Mouse (Mus musculus) embryonic facial prominence, embryonic 11.5 days (tissue): ENCODE measurements around the gene Pcolce2. TPM values are rescaled to one million over a fixed set of nuclear protein-coding genes. Genes with fewer than 3 reads are reported as not detected.
"Not testable (repeated sequence)": the region's sequence is repeated elsewhere in the genome, so short reads cannot be mapped to it uniquely, and the experiment has no call there.

Experiments used
- ATAC-seq: fragments of 200-750 bp; cut with Nextera tagmentation; replicated peaks from 2 replicates; pipeline ENCODE4 v1.8.0; 2017; ENCODE audit warnings: low read depth; ENCODE audit not compliant: insufficient number of reproducible peaks, low FRiP score, low TSS enrichment
- DNase-seq: peaks from one replicate; pipeline ENCODE4 v3.0.0-alpha.2; 2015; ENCODE audit warnings: low spot score
- H3K27ac ChIP-seq: fragments of 300-500 bp; sonication (generic); replicated peaks from 2 replicates; pipeline ENCODE4 v1.5.1; 2014; ENCODE audit warnings: mild to moderate bottlenecking, low read depth, low read length, control low read depth
- H3K27me3 ChIP-seq: fragments of 300-500 bp; sonication (generic); 2 replicates; pipeline ENCODE4 v1.6.1; 2014; ENCODE audit warnings: mild to moderate bottlenecking, low read length, moderate library complexity, mixed read lengths; ENCODE audit not compliant: control insufficient read depth, insufficient read depth
- H3K36me3 ChIP-seq: fragments of 300-500 bp; sonication (generic); replicated peaks from 2 replicates; pipeline ENCODE4 v1.6.1; 2014; ENCODE audit warnings: low read depth, mild to moderate bottlenecking, low read length, moderate library complexity, mixed read lengths; ENCODE audit not compliant: control insufficient read depth, insufficient read depth
- H3K4me1 ChIP-seq: fragments of 300-500 bp; sonication (generic); 2 replicates; pipeline ENCODE4 v1.6.1; 2014; ENCODE audit warnings: low read length, mixed read lengths; ENCODE audit not compliant: control insufficient read depth, insufficient read depth
- H3K4me2 ChIP-seq: fragments of 300-500 bp; sonication (generic); 2 replicates; pipeline ENCODE4 v1.6.1; 2014; ENCODE audit warnings: low read depth, mild to moderate bottlenecking, control low read depth, low read length, moderate library complexity
- H3K4me3 ChIP-seq: fragments of 300-500 bp; sonication (generic); 2 replicates; pipeline ENCODE4 v1.5.1; 2014; ENCODE audit warnings: low read depth, low read length, control low read depth
- H3K9ac ChIP-seq: fragments of 300-500 bp; sonication (generic); replicated peaks from 2 replicates; pipeline ENCODE4 v1.6.1; 2014; ENCODE audit warnings: mild to moderate bottlenecking, control low read depth, low read length
- H3K9me3 ChIP-seq: fragments of 300-500 bp; sonication (generic); replicated peaks from 2 replicates; pipeline ENCODE4 v1.6.1; 2016; ENCODE audit warnings: mild to moderate bottlenecking, low read length, inconsistent platforms, mixed read lengths; ENCODE audit not compliant: control insufficient read depth
- WGBS: fragments of 180-500 bp; shearing (Covaris S2); extraction: QIAGEN DNeasy Blood & Tissue Kit; methylation state at CpG from one replicate; pipeline ENCODE4 v1.1.7; 2014; 5-methylcytosine and 5-hydroxymethylcytosine counted together
- polyA plus RNA-seq: library from polyadenylated mRNA; unstranded; fragments of >200 nt; fragmentation: Nextera tagmentation; extraction: Ambion mirVana; gene quantifications from 2 replicates; pipeline ENCODE4 v1.2.1, GENCODE M21; 2014

The Pcolce2 gene
- polyA plus RNA-seq, 1 experiment from 2014 or later = 4.7 TPM

GRCm38 (mm10) chr9:95628439-95628948 is 8.9 kb upstream of the Pcolce2 start:
- H3K9me3 ChIP-seq = no peaks in the 10 kb centered on the region
- H3K4me2 ChIP-seq = no peak overlapping the region
- WGBS = 81% methylated on average over 6 of the region's 6 CpGs
- ATAC-seq = no peak
- no peaks in the 10 kb centered on the region for H3K4me1 ChIP-seq
- H3K4me3 ChIP-seq = no peak overlapping the region
- DNase-seq = no peak
- H3K27ac ChIP-seq = no peak overlapping the region
- no peaks in the 10 kb centered on the region for H3K36me3 ChIP-seq
- no peaks in the 10 kb centered on the region for H3K27me3 ChIP-seq
- no peak overlapping the region for H3K9ac ChIP-seq

DNA sequence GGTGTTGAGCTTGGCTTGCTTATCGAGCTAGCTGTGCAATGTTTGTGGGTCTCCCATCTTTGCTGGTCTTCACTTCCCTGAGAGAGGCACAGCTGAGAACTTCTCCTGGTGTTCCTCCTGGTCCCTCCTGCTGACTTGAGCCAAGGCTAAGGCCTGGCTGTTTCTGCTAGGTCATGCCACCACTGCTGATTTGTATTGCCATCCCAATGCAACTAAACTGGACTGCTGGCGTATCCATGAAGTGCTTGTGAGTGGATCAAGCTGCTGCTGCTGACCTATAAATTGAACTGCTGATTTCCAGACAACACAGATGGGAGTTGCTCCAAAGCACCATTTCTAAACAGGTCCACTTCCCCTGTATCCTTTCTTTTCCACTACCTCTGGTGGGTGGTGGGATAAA is 7.8 kb upstream of the Pcolce2 start:
- not testable (repeated sequence) for H3K4me3 ChIP-seq, H3K4me2 ChIP-seq, H3K27me3 ChIP-seq, H3K4me1 ChIP-seq, H3K36me3 ChIP-seq, DNase-seq, ATAC-seq, H3K9ac ChIP-seq, H3K9me3 ChIP-seq, H3K27ac ChIP-seq
- WGBS = 90% methylated on average over 2 of the region's 2 CpGs

DNA sequence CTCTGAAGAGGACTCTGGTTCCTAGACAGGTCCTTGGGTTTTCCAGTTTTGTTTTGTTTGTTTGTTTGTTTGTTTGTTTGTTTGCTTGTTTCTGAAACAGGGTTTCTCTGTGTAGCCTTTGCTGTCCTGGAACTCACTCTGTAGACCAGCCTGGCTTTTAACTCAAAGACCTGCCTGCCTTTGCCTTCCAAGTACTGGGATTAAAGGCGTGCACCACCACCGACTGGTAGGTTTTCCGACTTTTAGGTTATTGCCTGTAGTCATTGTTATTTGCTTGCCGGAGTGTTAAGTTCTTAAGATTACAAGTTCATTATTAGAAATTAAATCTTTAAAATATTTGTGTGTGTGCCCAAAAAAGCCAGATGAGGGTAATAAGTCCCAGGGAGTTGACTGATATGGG is 1.0 kb upstream of the Pcolce2 start:
- H3K4me3 ChIP-seq = no peak overlapping the region
- no peak overlapping the region for H3K4me2 ChIP-seq
- no peak for ATAC-seq

DNA sequence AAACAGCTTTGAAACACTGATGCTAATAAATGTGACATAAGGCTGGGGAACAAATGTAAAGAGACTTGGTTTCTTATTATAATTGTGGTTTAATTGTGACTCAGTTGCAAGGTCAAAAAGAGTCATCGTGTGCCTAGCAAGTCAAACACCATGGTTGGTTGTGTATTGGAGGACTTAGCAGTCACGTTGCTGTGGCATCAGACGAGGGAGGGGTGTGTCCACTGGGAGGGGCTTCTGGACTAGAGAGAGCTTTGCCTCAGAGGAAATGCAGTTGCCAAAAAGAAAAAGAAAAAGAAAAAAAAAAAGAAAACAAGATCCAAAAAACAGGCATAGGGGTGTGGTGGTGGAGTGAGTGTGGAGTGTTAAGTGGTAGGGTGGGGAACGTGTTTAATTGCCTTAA is 2.5 kb downstream of the Pcolce2 start:
- Histone ChIP-seq H3K9ac (no peak overlapping the region), H3K27me3 (no peaks in the 10 kb centered on the region), H3K36me3 (no peaks in the 10 kb centered on the region), H3K4me2 (no peak overlapping the region), H3K27ac (no peak overlapping the region), H3K4me1 (no peaks in the 10 kb centered on the region), H3K9me3 (no peaks in the 10 kb centered on the region), H3K4me3 (no peak overlapping the region)
- WGBS = 41% methylated on average over 4 of the region's 4 CpGs
- DNase-seq (no peak), ATAC-seq (no peak)

More for the DNA sequence above, 1.0 kb upstream of the Pcolce2 start:
- Histone ChIP-seq H3K27me3 (no peaks in the 10 kb centered on the region), H3K4me1 (no peaks in the 10 kb centered on the region), H3K9ac (no peak overlapping the region), H3K9me3 (no peaks in the 10 kb centered on the region), H3K27ac (no peak overlapping the region), H3K36me3 (no peaks in the 10 kb centered on the region)
- no peak for DNase-seq
- 66% methylated on average over 4 of the region's 4 CpGs for WGBS

GRCm38 (mm10) chr9:95645926-95646325 is 8.5 kb downstream of the Pcolce2 start:
- Histone ChIP-seq H3K4me2 (no peak overlapping the region), H3K36me3 (no peaks in the 10 kb centered on the region), H3K4me3 (no peak overlapping the region), H3K4me1 (no peaks in the 10 kb centered on the region), H3K27ac (no peak overlapping the region), H3K9ac (no peak overlapping the region), H3K9me3 (no peaks in the 10 kb centered on the region), H3K27me3 (no peaks in the 10 kb centered on the region)
- ATAC-seq (no peak), DNase-seq (no peak)
- WGBS = 94% methylated on average over 8 of the region's 8 CpGs

GRCm38 (mm10) chr9:95653363-95653762 is 16.0 kb downstream of the Pcolce2 start:
- H3K36me3 ChIP-seq = no peaks in the 10 kb centered on the region
- no peak overlapping the region for H3K9ac ChIP-seq
- no peaks in the 10 kb centered on the region for H3K27me3 ChIP-seq
- no peak overlapping the region for H3K27ac ChIP-seq
- ATAC-seq = no peak
- WGBS = 94% methylated on average over 6 of the region's 6 CpGs
- DNase-seq = no peak
- H3K4me1 ChIP-seq = no peaks in the 10 kb centered on the region
- H3K9me3 ChIP-seq = no peaks in the 10 kb centered on the region
- no peak overlapping the region for H3K4me3 ChIP-seq
- no peak overlapping the region for H3K4me2 ChIP-seq

GRCm38 (mm10) chr9:95654356-95654755 is 17.0 kb downstream of the Pcolce2 start:
- Histone ChIP-seq H3K9me3 (no peaks in the 10 kb centered on the region), H3K4me1 (no peaks in the 10 kb centered on the region), H3K27me3 (no peaks in the 10 kb centered on the region), H3K36me3 (no peaks in the 10 kb centered on the region), H3K27ac (no peak overlapping the region), H3K9ac (no peak overlapping the region), H3K4me2 (no peak overlapping the region), H3K4me3 (no peak overlapping the region)
- DNase-seq (no peak), ATAC-seq (no peak)
- WGBS = 91% methylated on average over 5 of the region's 5 CpGs

GRCm38 (mm10) chr9:95657941-95658340 is 20.5 kb downstream of the Pcolce2 start:
- Histone ChIP-seq H3K9ac (no peak overlapping the region), H3K27me3 (no peaks in the 10 kb centered on the region), H3K4me2 (no peak overlapping the region), H3K36me3 (no peaks in the 10 kb centered on the region), H3K4me3 (no peak overlapping the region), H3K27ac (no peak overlapping the region), H3K9me3 (no peaks in the 10 kb centered on the region), H3K4me1 (no peaks in the 10 kb centered on the region)
- DNase-seq (no peak), ATAC-seq (no peak)
- WGBS = 88% methylated on average over 2 of the region's 2 CpGs
